Mouse (Mus musculus) E14TG2a.4 (cell line): Measurements from ENCODE around the gene Atp2b1.

Source experiments
- CTCF ChIP-seq: conservative IDR thresholded peaks from 2 replicates; pipeline ENCODE4 v1.5.1; 2014; ENCODE audit warnings: low read length
- NANOG ChIP-seq: IDR thresholded peaks from 2 replicates; pipeline ENCODE4 v1.6.1; 2014; ENCODE audit warnings: borderline replicate concordance, low read length, mixed read lengths

DNA sequence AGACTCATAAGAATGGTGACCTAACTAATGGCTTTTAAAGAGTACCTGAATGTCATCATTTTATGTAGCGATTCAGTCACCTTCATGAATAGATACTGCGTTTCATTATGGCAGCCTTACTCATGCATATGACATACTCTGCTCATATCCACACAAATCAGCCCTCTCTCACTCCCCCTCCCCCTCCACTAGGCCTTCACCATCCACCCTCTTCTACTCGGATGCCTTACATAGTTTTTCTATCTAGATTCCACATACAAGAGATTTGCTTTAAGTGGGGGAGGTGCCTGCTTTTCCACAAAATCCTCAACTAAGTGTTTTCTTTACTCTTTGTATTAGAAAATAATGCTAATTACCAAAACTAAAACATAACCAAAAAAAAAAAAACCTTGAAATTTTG lies 96.9 kb downstream of the Atp2b1 start:
- no peak for TF ChIP-seq CTCF
- no peak for TF ChIP-seq NANOG
